9 mouse cellular contexts compared by ENCODE assay signal in the genomic region with DNA sequence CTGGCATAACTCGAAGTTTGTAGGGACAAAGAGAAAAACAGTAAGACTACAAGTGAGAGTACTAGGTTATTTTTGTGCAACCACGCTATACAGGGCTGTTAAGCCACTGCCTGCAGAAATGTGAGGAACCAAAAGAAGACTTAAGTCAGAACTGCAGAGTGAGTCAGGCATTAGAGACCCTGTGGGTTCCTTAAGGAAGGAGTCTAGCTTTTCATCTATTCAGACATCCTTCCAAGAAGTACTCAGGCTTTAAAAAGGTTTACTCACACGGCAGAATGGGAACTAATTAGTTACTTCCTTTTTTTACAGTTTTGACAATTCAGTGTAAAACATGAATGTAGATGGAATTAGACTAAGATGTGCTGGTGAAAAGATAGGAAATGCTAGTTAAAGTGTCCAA. TPM values are rescaled to one million over a fixed set of nuclear protein-coding genes. Genes with fewer than 3 reads are reported as not detected.
DNase-seq lines count a peak whose midpoint lies in the region; ATAC-seq and TF ChIP-seq lines count a peak whose summit lies in the region.
"Had no signal": no experiment of that assay in that cellular context is flagged by ENCODE, and none has a peak within 500 bp of the region (broad histone marks: within the 10 kb centered on the region; RNA-seq: fewer than 3 reads in every experiment).

No protein-coding gene starts in this region.

- H3K79me2 ChIP-seq in MEL (ENCODE audit: control insufficient read depth, insufficient read depth, low read length, poor library complexity): peaks cover 59% of the 10 kb centered on the region
- peaks cover 61% of the 10 kb centered on the region for H3K79me2 ChIP-seq in macrophage (ENCODE audit: inconsistent target)

- no peak for TF ChIP-seq CTCF in MEL (IDR thresholded peaks at IDR 0.05 in 2 of 3, conservative IDR thresholded peaks at IDR 0.05 in 1 of 3; ENCODE audit: control insufficient read depth in 1 of 3, insufficient read depth in 1 of 3, low read depth in 2 of 3, low read length in 3 of 3, poor library complexity in 1 of 3, severe bottlenecking in 1 of 3)

- TF ChIP-seq POLR2A in MEL (IDR thresholded peaks at IDR 0.05; ENCODE audit: control insufficient read depth in 1 of 2, insufficient read depth in 1 of 2, low read depth in 1 of 2, low read length in 2 of 2, poor library complexity in 1 of 2): no peak

- WGBS in hindbrain, embryonic 11.5 days: 43% methylated on average over 3 of the region's 3 CpGs
- WGBS in macrophage (ENCODE audit: missing documents): 3% methylated on average over 3 of the region's 3 CpGs

- H3K36me3 ChIP-seq in MEL (ENCODE audit: control insufficient read depth in 1 of 2, insufficient read depth in 2 of 2, low read length in 2 of 2) (peaks cover 21 to 47% of the 10 kb centered on the region in 2 experiments), macrophage (ENCODE audit: inconsistent target) (no peaks in the 10 kb centered on the region)
- no peaks in the 10 kb centered on the region for H3K36me3 ChIP-seq in hindbrain, embryonic 11.5 days (ENCODE audit: control insufficient read depth, insufficient read depth, low read length)

- H3K4me2 ChIP-seq in hindbrain, embryonic 11.5 days (replicated peaks; ENCODE audit: low read depth, low read length): peak overlapping the region; percentile 65

- ATAC-seq in hindbrain, embryonic 11.5 days (ENCODE audit: low FRiP score): no peak

- H3K27me3 ChIP-seq in MEL (ENCODE audit: control insufficient read depth in 1 of 2, insufficient read depth in 2 of 2, low read length in 2 of 2): no peaks in the 10 kb centered on the region
- H3K27me3 ChIP-seq in hindbrain, embryonic 11.5 days (ENCODE audit: control insufficient read depth, insufficient read depth, low read length): no peaks in the 10 kb centered on the region

- H3K4me3 ChIP-seq in MEL (ENCODE audit: control insufficient read depth in 1 of 2, insufficient read depth in 1 of 2, low read depth in 2 of 2, low read length in 2 of 2) (peak overlapping the region in 1 of 2 experiments; percentile 96; a peak in 2 of 4 replicates), macrophage (ENCODE audit: inconsistent target) (no peak overlapping the region)
- H3K4me3 ChIP-seq in hindbrain, embryonic 11.5 days (ENCODE audit: low read depth, low read length): peak overlapping the region; percentile 100

- TF ChIP-seq EP300 in MEL (IDR thresholded peaks at IDR 0.05; ENCODE audit: low read depth in 1 of 2, low read length in 2 of 2): peak in 1 of 2 experiments; percentile 24; a peak in 1 of 4 replicates

- no peak for TF ChIP-seq RAD21 in MEL (IDR thresholded peaks at IDR 0.05; ENCODE audit: low read depth, low read length)

- peak; percentile 63 for DNase-seq in A20 (ENCODE audit: low read depth, low spot score)
- peak; percentile 80 for DNase-seq in MEL (ENCODE audit: low read depth, low spot score)
- DNase-seq in hindbrain, embryonic 11.5 days (ENCODE audit: low spot score): no peak
- DNase-seq in frontal cortex, postnatal 10 days (ENCODE audit: low spot score in 2 of 2): no peak
- DNase-seq in adrenal gland, postnatal 14 days: no peak
- no peak for DNase-seq in kidney, postnatal 25 days
- DNase-seq: adrenal gland, adult 2 months; left cerebral cortex, postnatal 4 days had no signal

- H3K4me1 ChIP-seq in MEL (ENCODE audit: control insufficient read depth in 1 of 2, insufficient read depth in 2 of 2, low read length in 2 of 2): peaks cover 8 to 23% of the 10 kb centered on the region in 2 experiments
- H3K4me1 ChIP-seq in hindbrain, embryonic 11.5 days (replicated peaks; ENCODE audit: control insufficient read depth, insufficient read depth, low read length): peaks cover 10% of the 10 kb centered on the region

- H3K9ac ChIP-seq in MEL (ENCODE audit: control insufficient read depth, low read depth, low read length, poor library complexity, severe bottlenecking): peak overlapping the region; percentile 100
- H3K9ac ChIP-seq in hindbrain, embryonic 11.5 days (ENCODE audit: low read depth, low read length): peak overlapping the region; percentile 100

- no peaks in the 10 kb centered on the region for H3K9me3 ChIP-seq in MEL (replicated peaks; ENCODE audit: insufficient read depth, low read length)
- H3K9me3 ChIP-seq in hindbrain, embryonic 11.5 days (ENCODE audit: control insufficient read depth, low read length): no peaks in the 10 kb centered on the region

- 0 out of 2 replicates have a peak overlapping the region, but pooled peaks have one; percentile 29 for H3K27ac ChIP-seq in MEL (ENCODE audit: control insufficient read depth, low read depth, low read length)
- H3K27ac ChIP-seq in hindbrain, embryonic 11.5 days (ENCODE audit: low read depth, low read length): no peak overlapping the region
- H3K27ac ChIP-seq in macrophage: peak overlapping the region; percentile 55

TF ChIP-seq in MEL, 35 proteins besides CTCF, POLR2A, EP300 and RAD21 (continues in another document):
- TF ChIP-seq ZNF384 (IDR thresholded peaks at IDR 0.05; ENCODE audit: low read depth, low read length): no peak
- peak; percentile 42; the same call in 1 of the 2 replicates for TF ChIP-seq SIN3A (IDR thresholded peaks at IDR 0.05; ENCODE audit: low read length)
- TF ChIP-seq CHD1 (IDR thresholded peaks at IDR 0.05; ENCODE audit: low read depth, low read length): 0 out of 2 replicates have a peak, but pooled peaks have one; percentile 51
- no peak for TF ChIP-seq NRF1 (IDR thresholded peaks at IDR 0.05; ENCODE audit: insufficient read depth, low read depth, low read length, poor library complexity, severe bottlenecking)
- TF ChIP-seq UBTF (IDR thresholded peaks at IDR 0.05; ENCODE audit: borderline replicate concordance, insufficient read depth, low read depth, low read length): no peak
- no peak for TF ChIP-seq TCF12 (IDR thresholded peaks at IDR 0.05; ENCODE audit: low read depth, low read length)
- peak; percentile 37; the same call in 1 of the 2 replicates for TF ChIP-seq MYC (IDR thresholded peaks at IDR 0.05; ENCODE audit: low read depth, low read length)
- TF ChIP-seq USF1 (IDR thresholded peaks at IDR 0.05; ENCODE audit: low read depth, low read length): no peak
- no peak for TF ChIP-seq KAT2A (conservative IDR thresholded peaks at IDR 0.05; ENCODE audit: low read depth, low read length)
- no peak for TF ChIP-seq ZMIZ1 (IDR thresholded peaks at IDR 0.05; ENCODE audit: low read depth, low read length)
- no peak for TF ChIP-seq MXI1 (IDR thresholded peaks at IDR 0.05; ENCODE audit: low read depth, low read length)
- 0 out of 2 replicates have a peak, but pooled peaks have one; percentile 29 for TF ChIP-seq TBP (IDR thresholded peaks at IDR 0.05; ENCODE audit: low read depth, low read length)
- TF ChIP-seq GATA1 (IDR thresholded peaks at IDR 0.05; ENCODE audit: low read depth, low read length): no peak
- TF ChIP-seq HCFC1 (IDR thresholded peaks at IDR 0.05; ENCODE audit: low read depth, low read length): 0 out of 2 replicates have a peak, but pooled peaks have one; percentile 9
- TF ChIP-seq SMC3 (IDR thresholded peaks at IDR 0.05; ENCODE audit: low read depth, low read length): no peak
- TF ChIP-seq ETS1 (IDR thresholded peaks at IDR 0.05; ENCODE audit: low read depth, low read length): no peak
- 0 out of 2 replicates have a peak, but pooled peaks have one; percentile 36 for TF ChIP-seq RCOR1 (IDR thresholded peaks at IDR 0.05; ENCODE audit: low read depth, low read length)
- no peak for TF ChIP-seq MAZ (IDR thresholded peaks at IDR 0.05; ENCODE audit: low read depth, low read length)
- no peak for TF ChIP-seq BHLHE40 (IDR thresholded peaks at IDR 0.05; ENCODE audit: borderline replicate concordance, low read depth, low read length)
- TF ChIP-seq POLR2AphosphoS2 (IDR thresholded peaks at IDR 0.05; ENCODE audit: low read length): no peak
- TF ChIP-seq CHD2 (IDR thresholded peaks at IDR 0.05; ENCODE audit: low read length): no peak
- no peak for TF ChIP-seq ELF1 (IDR thresholded peaks at IDR 0.05; ENCODE audit: low read depth, low read length)
- TF ChIP-seq MYB (IDR thresholded peaks at IDR 0.05; ENCODE audit: low read depth, low read length): no peak
- TF ChIP-seq MAX (IDR thresholded peaks at IDR 0.05; ENCODE audit: low read length): no peak
- no peak for TF ChIP-seq ZC3H11A (IDR thresholded peaks at IDR 0.05; ENCODE audit: low read depth, low read length)
- TF ChIP-seq GABPA (IDR thresholded peaks at IDR 0.05; ENCODE audit: low read depth, low read length): no peak
- TF ChIP-seq POLR2AphosphoS5 (IDR thresholded peaks at IDR 0.05; ENCODE audit: borderline replicate concordance, low read depth, low read length): no peak
- no peak for TF ChIP-seq TAL1 (IDR thresholded peaks at IDR 0.05; ENCODE audit: low read length)
- no peak for TF ChIP-seq MEF2A (IDR thresholded peaks at IDR 0.05; ENCODE audit: extremely low read depth, insufficient replicate concordance, low read depth, low read length, poor library complexity, severe bottlenecking)
- no peak for TF ChIP-seq NELFE (IDR thresholded peaks at IDR 0.05; ENCODE audit: low read depth, low read length)

RNA-seq across cellular contexts. Expression of gene Nsd2, which starts 1.9 kb away (rescaled TPM):
- total RNA-seq in MEL (2012; rRNA removed): 82.5 and 102 TPM in 2 replicates
- polyA plus RNA-seq in MEL (2012; ENCODE audit: insufficient read depth in 1 of 2, insufficient read length in 2 of 2, low read depth in 1 of 2, low replicate concordance in 2 of 2, missing spikeins in 1 of 2): 100 to 1,000 TPM; 116 to 233 TPM
- polyA plus RNA-seq in hindbrain, embryonic 11.5 days (2014; fragmentation: Nextera tagmentation; extraction: Ambion mirVana): 95.3 and 104 TPM in 2 replicates
- 100 to 1,000 TPM in 14 of 26 experiments, 10 to 100 TPM in 12; 23.4 to 196 (median 106) TPM for total RNA-seq in macrophage (2018; cell fraction: chromatin; rRNA removed)
- total RNA-seq in macrophage (2018; cell fraction: cytosol; rRNA removed): 10 to 100 TPM; 13.8 to 29.0 (median 20.4) TPM
- 100 to 1,000 TPM in 4 of 26 experiments, 10 to 100 TPM in 22; 20.0 to 263 (median 70.2) TPM for total RNA-seq in macrophage (2018; cell fraction: nucleus; rRNA removed)
- 12.0 to 50.3 TPM (median 18.1 TPM) in 3 replicates for polyA plus RNA-seq in macrophage (2018)
- total RNA-seq in adrenal gland, postnatal 14 days (2021): 52.4 and 55.2 TPM in 2 replicates

RNA-seq across cellular contexts. Expression of gene Letm1, which starts 39.8 kb away (rescaled TPM):
- 50.0 and 59.5 TPM in 2 replicates for total RNA-seq in MEL (2012; rRNA removed)
- polyA plus RNA-seq in MEL (2012; ENCODE audit: insufficient read depth in 1 of 2, insufficient read length in 2 of 2, low read depth in 1 of 2, low replicate concordance in 2 of 2, missing spikeins in 1 of 2) (100 to 1,000 TPM; 119 to 127 TPM), macrophage (2018) (18.0 to 31.8 TPM (median 23.1 TPM) in 3 replicates)
- polyA plus RNA-seq in hindbrain, embryonic 11.5 days (2014; fragmentation: Nextera tagmentation; extraction: Ambion mirVana): 40.2 and 44.9 TPM in 2 replicates
- 10 to 100 TPM; 12.1 to 78.8 (median 48.9) TPM for total RNA-seq in macrophage (2018; cell fraction: chromatin; rRNA removed)
- total RNA-seq in macrophage (2018; cell fraction: cytosol; rRNA removed): 10 to 100 TPM; 16.9 to 31.6 (median 25.3) TPM
- total RNA-seq in macrophage (2018; cell fraction: nucleus; rRNA removed): 10 to 100 TPM; 10.3 to 53.6 (median 30.1) TPM
- 160 and 173 TPM in 2 replicates for total RNA-seq in adrenal gland, postnatal 14 days (2021)

Comparison
In these comparisons a context has a peak if more than half of its experiments do, and no peak if none do; other contexts are left out.
1. DNase-seq: peak in A20 (single experiment) and MEL (single experiment); none in hindbrain, embryonic 11.5 days (single experiment), frontal cortex, postnatal 10 days (0 of 2), adrenal gland, postnatal 14 days (single experiment) and kidney, postnatal 25 days (0 of 2).